ENCODE assay signal across 8 mouse cellular contexts in the genomic region with DNA sequence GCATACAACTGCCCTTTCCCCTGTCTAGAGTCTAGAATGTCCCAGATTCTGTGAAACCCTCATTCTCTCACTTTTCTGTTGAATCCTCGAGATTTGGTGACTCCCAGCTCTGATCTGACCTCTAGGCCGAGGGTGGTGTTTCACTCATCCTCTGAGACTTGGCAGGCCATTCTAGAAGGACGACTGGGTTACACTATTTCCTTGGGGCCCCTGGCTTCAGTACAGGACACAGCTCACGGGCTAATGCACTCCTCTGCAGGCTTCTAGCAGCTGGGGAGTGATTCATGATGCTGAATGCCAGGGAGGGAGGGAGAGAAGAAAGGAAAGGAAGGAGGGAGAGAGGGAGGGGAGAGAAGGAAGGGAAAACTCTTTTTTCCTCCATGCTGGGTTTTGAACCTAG. TPM values are rescaled to one million over a fixed set of nuclear protein-coding genes. Genes with fewer than 3 reads are reported as not detected.
A peak's percentile ranks its signal among the peaks of the same experiment; 100 is the strongest.
DNase-seq lines count a peak whose midpoint lies in the region; ATAC-seq and TF ChIP-seq lines count a peak whose summit lies in the region.

No protein-coding gene starts in this region.

- 2% methylated on average over 4 of the region's 4 CpGs for WGBS in kidney, embryonic 15.5 days
- WGBS in lung, postnatal 0 days, result 13% methylated on average over 4 of the region's 4 CpGs

- no peak for TF ChIP-seq CTCF in lung, postnatal 0 days (IDR thresholded peaks at IDR 0.05)

- H3K9me3 ChIP-seq in kidney, embryonic 15.5 days (replicated peaks), result no peaks in the 10 kb centered on the region
- no peaks in the 10 kb centered on the region for H3K9me3 ChIP-seq in lung, postnatal 0 days (ENCODE audit: low read length)

- H3K4me2 ChIP-seq in kidney, embryonic 15.5 days, result 0 out of 2 replicates have a peak overlapping the region, but pooled peaks have one; percentile 16
- no peak overlapping the region; the same call in 1 of the 2 replicates for H3K4me2 ChIP-seq in lung, postnatal 0 days (replicated peaks; ENCODE audit: low read depth, low read length)

- H3K36me3 ChIP-seq in kidney, embryonic 15.5 days, result no peaks in the 10 kb centered on the region
- no peaks in the 10 kb centered on the region for H3K36me3 ChIP-seq in lung, postnatal 0 days (ENCODE audit: insufficient read depth, low read length)

- H3K4me3 ChIP-seq in kidney, embryonic 15.5 days (replicated peaks), result no peak overlapping the region
- H3K4me3 ChIP-seq in lung, postnatal 0 days (ENCODE audit: low read depth, low read length), result no peak overlapping the region

- peak; percentile 69 for ATAC-seq in kidney, embryonic 15.5 days (replicated peaks; ENCODE audit: low FRiP score)
- ATAC-seq in lung, postnatal 0 days, result peak; percentile 80

- H3K27ac ChIP-seq in kidney, embryonic 15.5 days, result peak overlapping the region; percentile 93
- H3K27ac ChIP-seq in lung, postnatal 0 days (ENCODE audit: low read length), result peak overlapping the region; percentile 90

- no peaks in the 10 kb centered on the region for H3K27me3 ChIP-seq in kidney, embryonic 15.5 days
- H3K27me3 ChIP-seq in lung, postnatal 0 days (replicated peaks; ENCODE audit: insufficient read depth, low read length), result no peaks in the 10 kb centered on the region

- DNase-seq in kidney, postnatal 14 days, result no peak
- DNase-seq in adrenal gland, postnatal 14 days, result peak; percentile 70
- DNase-seq in heart, adult 9 months (ENCODE audit: low spot score in 2 of 2), result peak; percentile 70 to 76
- peak; percentile 86 for DNase-seq in lung, postnatal 0 days (ENCODE audit: low spot score)
- DNase-seq in embryo, embryonic 10.5 days (ENCODE audit: low spot score), result no peak
- DNase-seq in cerebellum, adult 8-10 months, result no peak
- DNase-seq in urinary bladder, adult 18-20 months (ENCODE audit: low spot score in 2 of 2), result no peak

- H3K9ac ChIP-seq in kidney, embryonic 15.5 days, result 0 out of 2 replicates have a peak overlapping the region, but pooled peaks have one; percentile 14
- peak overlapping the region; percentile 16; the same call in 1 of the 2 replicates for H3K9ac ChIP-seq in lung, postnatal 0 days (replicated peaks; ENCODE audit: low read depth)

- peaks cover 37% of the 10 kb centered on the region for H3K4me1 ChIP-seq in kidney, embryonic 15.5 days
- peaks cover 20% of the 10 kb centered on the region for H3K4me1 ChIP-seq in lung, postnatal 0 days (ENCODE audit: insufficient read depth, low read depth, low read length)

- peak; percentile 25; the same call in 1 of the 2 replicates for TF ChIP-seq EP300 in lung, postnatal 0 days (IDR thresholded peaks at IDR 0.05)

RNA-seq across cellular contexts. Expression of a gene that starts 22.1 kb away (rescaled TPM):
- not detected in 2 replicates for polyA plus RNA-seq in kidney, embryonic 15.5 days (2015; fragmentation: Nextera tagmentation; extraction: Ambion mirVana)
- total RNA-seq in adrenal gland, postnatal 14 days (2021), result not detected in 2 replicates
- polyA plus RNA-seq in lung, postnatal 0 days (2015; fragmentation: Nextera tagmentation; extraction: Ambion mirVana), result not detected in 2 replicates

RNA-seq across cellular contexts. Expression of a gene that starts 22.2 kb away (rescaled TPM):
- polyA plus RNA-seq in kidney, embryonic 15.5 days (2015; fragmentation: Nextera tagmentation; extraction: Ambion mirVana), result 0.13 TPM in 1 of 2 replicates, not detected in the other
- total RNA-seq in adrenal gland, postnatal 14 days (2021), result not detected in 2 replicates
- 1.3 and 2.1 TPM in 2 replicates for polyA plus RNA-seq in lung, postnatal 0 days (2015; fragmentation: Nextera tagmentation; extraction: Ambion mirVana)

Comparison
In these comparisons a context has a peak if more than half of its experiments do, and no peak if none do; other contexts are left out.
1. DNase-seq: peak in adrenal gland, postnatal 14 days (single experiment), heart, adult 9 months (2 of 2) and lung, postnatal 0 days (single experiment); none in kidney, postnatal 14 days (single experiment), embryo, embryonic 10.5 days (single experiment), cerebellum, adult 8-10 months (single experiment) and urinary bladder, adult 18-20 months (0 of 2).